Mouse (Mus musculus): ENCODE results near the gene Myh14. TPM values are rescaled to one million over a fixed set of nuclear protein-coding genes. Genes with fewer than 3 reads are reported as not detected.

The Myh14 gene
- total RNA-seq, 2 experiments from 2014 or later, result 11.8 to 14.3 TPM

DNA sequence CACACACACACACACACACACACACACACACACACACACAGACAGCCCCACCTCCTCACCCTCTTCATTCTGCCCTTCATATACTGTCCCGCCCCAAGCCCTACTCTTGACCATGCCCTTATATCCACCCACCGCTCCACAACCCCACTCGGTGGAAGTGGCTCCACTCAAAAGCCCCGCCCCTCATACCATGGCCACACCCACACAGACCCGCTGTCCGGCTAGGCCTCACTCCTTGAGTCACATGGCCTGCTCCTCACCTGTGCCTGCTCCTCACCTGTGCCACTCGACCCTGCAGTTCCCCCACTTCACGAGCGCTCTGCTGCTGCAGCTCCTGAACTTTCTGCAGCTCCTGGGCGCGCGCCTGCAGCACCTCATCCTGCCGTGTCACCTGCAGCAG lies 40.2 kb downstream of the Myh14 start:
- DNase-seq, result no peak

DNA sequence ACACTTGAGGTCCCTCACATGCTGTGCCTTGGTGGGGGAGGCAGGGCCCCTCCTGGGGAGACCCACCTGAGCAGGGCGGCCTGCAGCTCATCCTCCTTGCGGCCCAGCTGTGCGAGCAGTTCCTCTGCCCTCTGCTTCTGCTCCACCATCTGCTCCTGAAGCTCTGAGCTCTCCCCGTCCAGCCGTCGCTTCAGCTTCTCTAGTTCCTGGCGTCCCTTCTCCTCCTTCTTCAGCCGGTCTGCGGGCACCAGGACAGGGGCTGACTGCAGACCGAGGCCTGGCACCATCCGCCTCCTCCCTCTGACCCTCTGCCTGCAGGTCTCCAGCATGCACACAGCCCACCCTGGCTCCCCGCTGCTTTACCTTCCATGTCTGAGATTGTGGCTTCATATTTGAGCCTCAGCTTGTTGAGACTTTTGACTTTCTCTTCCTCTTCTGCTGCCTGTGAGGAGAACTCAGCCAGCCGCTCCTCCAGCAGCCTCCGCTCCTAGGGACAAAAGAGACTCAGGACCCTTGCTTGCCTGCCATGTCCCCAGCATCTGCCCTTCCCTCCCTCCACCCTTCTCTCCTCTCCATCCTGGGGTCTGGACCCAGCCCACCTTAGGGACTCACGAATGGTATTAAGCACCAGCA lies 42.1 kb downstream of the Myh14 start:
- no peak for DNase-seq

DNA sequence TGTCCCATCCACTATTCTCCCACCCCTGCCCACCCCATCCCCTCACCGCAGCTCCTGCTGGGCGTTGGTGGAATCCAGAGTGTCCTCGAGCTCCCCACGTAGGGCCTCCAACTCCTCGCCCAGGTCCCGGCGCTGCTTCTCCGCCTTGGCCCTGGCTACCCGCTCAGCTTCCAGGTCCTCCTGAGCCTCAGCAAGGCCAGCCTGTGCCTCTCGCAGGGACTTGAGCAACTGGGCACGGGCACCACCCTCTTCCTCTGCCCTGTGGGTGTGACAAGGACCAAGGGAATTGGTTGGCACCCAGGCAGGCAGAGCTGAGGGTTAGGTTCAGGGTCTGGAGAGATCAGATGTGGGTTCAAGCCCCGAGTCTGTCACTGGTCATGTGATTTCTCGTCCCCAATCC lies 43.7 kb downstream of the Myh14 start:
- DNase-seq, result no peak

DNA sequence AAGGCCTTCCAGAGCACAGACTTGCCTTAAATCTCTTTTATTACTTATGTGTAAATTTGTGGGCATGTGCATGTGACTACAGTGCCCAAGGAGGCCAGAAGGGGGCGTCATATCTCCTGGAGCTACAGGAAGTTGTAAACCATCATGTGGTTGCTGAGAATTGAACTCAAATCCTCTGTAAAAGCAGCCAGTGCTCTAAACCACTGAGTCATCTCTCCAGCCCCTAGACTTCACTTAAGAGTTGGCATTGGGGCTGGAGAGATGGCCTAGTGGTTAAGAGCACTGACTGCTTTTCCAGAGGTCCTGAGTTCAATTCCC lies 44.6 kb downstream of the Myh14 start:
- DNase-seq, result no peak

DNA sequence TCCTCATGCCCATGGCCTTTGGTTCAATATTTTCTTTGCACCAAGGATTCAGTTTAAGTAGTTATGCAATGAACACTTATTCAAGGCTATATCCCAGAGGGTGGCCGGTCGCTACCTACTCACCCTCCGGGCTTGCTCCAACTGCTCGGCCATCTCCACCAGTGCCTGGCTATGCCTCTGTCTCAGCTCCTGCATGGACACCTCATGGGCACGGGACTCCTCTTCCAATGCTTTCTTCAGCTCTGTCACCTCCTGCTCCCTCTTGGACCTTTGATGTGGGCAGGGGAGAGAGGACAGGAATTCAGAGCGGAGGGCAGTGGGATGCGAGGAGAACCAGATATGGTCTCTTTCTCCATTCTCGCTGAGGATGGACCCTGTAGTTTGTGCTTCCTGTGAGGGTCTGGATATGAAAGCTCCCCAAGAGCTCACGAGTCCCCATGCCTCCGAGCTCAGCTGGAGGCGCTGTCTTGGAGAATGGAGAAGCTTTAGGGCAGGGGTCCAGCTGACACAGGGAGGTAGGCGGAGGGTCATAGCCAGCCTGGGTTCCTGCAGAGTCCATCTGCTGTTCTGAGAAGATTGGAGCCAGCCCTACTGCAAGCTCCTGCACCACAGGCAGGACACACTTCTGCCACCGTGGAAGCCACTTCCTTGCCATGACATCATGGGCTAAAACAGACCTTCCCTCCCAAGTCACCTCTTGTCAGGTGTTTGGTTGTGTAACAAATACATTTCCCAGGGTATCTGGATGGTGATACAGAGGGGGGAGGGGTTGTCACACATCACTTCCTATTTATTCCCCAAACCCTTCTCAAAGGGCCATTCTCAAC lies 45.2 kb downstream of the Myh14 start:
- no peak for DNase-seq

- DNase-seq, result no peak
Measured at GRCm38 (mm10) chr7:44624828-44625227, 45.8 kb downstream of the Myh14 start.

DNA sequence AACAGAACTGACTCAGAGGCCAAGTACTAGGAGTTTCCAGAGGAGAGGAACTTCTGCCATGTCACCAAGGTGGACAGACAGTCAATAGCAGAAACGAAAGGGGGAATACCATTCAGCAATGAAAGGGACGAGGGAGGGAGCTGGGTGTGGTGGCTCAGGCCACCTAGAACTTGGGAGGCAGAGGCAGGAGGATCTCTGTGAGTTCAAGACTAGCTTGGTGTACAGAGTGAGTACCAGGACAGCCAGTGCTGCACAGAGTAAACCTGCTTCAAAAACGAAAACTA lies 46.2 kb downstream of the Myh14 start:
- DNase-seq, result no peak

- no peak for DNase-seq
Measured at GRCm38 (mm10) chr7:44623714-44624542, 46.7 kb downstream of the Myh14 start.

- DNase-seq, result no peak
Measured at GRCm38 (mm10) chr7:44617059-44617458, 53.6 kb downstream of the Myh14 start.

GRCm38 (mm10) chr7:44615987-44616386 lies 54.7 kb downstream of the Myh14 start:
- DNase-seq, result no peak

GRCm38 (mm10) chr7:44615309-44615708 lies 55.3 kb downstream of the Myh14 start:
- DNase-seq, result no peak

DNA sequence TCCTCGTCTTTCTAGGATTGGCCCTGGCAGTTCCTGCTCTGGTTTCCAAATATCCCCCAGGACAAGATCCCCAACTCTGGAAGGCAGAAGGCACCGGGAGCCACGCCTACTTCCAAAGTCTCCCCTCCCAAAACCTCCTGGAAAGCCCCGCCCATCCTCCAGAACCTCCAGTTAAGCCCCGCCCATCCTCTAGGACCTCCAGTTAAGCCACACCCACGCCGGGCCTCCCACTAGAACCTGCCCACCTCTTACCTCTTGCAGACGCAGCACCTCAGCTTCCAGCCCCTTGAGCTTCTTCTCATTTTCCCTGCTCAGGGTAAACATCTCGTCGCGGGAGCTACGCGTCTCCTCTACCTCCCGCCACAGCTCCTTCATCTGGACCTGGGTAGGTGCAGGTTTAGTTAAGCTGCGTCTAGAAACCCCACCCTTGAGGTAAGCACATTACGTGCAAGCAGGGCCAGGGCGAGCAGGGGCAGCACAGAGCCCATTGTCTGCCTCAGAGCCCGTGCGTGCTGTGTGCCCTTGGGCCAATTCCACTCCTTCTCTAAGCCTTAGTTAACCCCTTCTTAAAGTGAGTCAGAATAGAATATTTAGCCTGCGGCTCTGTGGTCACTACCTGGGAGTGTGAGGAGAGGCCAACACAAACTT lies 56.5 kb downstream of the Myh14 start:
- DNase-seq, result no peak

- no peak for DNase-seq
Measured at GRCm38 (mm10) chr7:44612192-44612591, 58.5 kb downstream of the Myh14 start.

GRCm38 (mm10) chr7:44606171-44606901 lies 64.3 kb downstream of the Myh14 start:
- no peak for DNase-seq

GRCm38 (mm10) chr7:44605436-44605835 lies 65.2 kb downstream of the Myh14 start:
- no peak for DNase-seq

DNA sequence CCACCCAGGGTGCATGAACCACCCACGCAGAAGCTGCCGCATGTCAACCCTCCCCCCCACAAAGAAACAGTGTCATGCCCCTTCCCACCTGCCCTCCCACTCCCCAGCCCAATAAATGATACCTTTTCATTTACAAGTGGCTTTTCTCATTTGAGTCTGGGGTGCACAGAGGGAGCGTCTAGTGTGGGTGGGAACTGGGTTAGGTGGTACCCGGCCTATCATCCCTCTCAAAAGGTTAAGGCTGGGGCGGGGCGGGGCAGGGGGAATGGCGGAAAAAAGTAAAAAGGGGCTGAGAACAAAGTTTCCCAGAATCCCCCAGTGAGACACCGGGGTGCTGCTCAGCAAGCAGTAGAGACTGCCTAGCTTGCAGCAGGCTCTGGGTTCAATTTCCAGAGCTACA lies 66.0 kb downstream of the Myh14 start:
- DNase-seq, result no peak

DNA sequence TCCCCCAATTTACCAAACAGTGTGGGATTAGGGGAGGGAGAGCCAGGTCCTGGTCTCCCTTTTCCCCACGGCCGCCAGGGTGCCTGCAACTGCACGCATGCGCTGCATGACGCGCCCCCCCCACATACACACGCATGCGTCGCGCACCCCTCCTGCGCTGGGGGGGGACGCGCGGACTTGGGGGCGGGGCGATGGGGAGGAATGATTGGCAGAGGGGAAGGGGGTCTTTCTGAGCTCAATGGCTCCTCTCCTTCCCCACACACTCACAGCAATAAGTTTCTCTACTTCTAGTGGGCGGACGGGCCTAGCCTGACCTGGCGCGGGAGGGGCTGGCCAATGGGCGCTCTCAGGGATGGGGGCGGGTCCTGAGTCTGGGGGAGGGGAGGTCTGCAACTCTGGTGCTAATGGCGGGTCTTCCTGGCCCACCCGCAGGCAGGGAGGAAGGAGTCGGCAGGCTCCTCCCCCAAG lies 66.5 kb downstream of the Myh14 start:
- DNase-seq, result no peak

DNA sequence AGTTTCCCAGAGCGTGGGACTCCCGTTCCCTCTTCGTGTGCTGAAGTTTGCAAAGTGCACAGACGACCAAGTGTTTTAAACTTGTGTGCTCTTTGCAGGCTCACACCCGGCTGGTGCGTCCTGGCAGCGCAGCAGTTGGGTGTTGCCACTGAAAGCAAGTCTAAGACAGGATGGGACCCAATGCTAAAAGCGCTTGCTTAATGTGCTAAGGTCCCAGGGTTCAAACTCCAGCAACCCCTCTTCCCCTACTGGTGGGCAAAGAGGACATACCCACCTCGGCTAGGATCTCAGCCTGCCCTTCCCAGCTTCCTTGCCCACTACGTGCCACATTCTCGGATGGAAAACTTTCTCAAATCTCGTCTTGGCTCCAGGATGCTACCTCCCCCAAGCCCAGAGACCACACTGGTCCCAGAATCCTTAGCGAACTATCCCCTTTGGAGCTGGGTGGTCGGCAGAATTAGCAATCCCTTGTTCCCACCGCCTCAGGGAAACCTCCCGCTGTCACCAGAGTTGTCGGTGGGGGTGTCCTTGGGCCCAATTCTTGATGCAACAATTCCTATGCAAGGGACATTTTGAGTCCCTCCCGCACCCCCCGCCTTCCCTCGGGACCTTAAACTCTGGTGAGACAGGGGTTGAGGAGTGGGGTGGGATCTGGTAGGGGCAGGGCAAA lies 67.3 kb downstream of the Myh14 start:
- DNase-seq, result no peak

GRCm38 (mm10) chr7:44602443-44602842 lies 68.2 kb downstream of the Myh14 start:
- no peak for DNase-seq

DNA sequence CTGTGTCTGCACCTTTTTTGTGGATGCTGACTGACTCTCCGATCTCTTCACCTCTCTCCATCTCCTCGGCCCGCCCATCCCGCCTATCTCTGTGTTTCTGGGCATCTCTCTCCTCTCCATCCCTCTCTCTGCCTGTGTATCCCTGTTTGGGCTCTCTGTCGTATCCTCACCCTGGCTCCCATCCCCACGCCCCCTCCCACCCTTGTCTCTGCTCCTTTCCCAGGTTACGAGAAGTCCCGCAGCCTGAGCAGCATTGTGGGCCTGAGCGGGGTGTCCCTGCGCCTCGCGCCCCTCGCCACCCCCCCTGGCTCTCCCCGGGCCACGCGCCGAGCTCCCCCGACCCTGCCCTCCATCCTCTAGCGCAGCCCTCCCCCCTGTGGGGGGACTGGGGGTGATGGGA lies 69.0 kb downstream of the Myh14 start:
- DNase-seq, result no peak

- DNase-seq, result no peak
Measured at GRCm38 (mm10) chr7:44600691-44601262, 69.9 kb downstream of the Myh14 start.
